Mouse (Mus musculus) limb, embryonic 11.5 days (tissue): Measurements from ENCODE around the gene Cers5. TPM values are rescaled to one million over a fixed set of nuclear protein-coding genes. Genes with fewer than 3 reads are reported as not detected.

ENCODE experiments used
- ATAC-seq: fragments of 200-750 bp; cut with Nextera tagmentation; 2 replicates; pipeline ENCODE4 v1.8.0; 2017; ENCODE audit warnings: low read depth; ENCODE audit not compliant: insufficient number of reproducible peaks, low FRiP score, low TSS enrichment
- DNase-seq: peaks from one replicate; pipeline ENCODE4 v3.0.0-alpha.2; 2015; ENCODE audit warnings: low spot score
- H3K27ac ChIP-seq: fragments of 300-500 bp; sonication (generic); replicated peaks from 2 replicates; pipeline ENCODE4 v1.5.1; 2014; ENCODE audit warnings: low read depth, mild to moderate bottlenecking, low read length
- H3K27me3 ChIP-seq: fragments of 300-500 bp; sonication (generic); 2 replicates; pipeline ENCODE4 v1.6.1; 2014; ENCODE audit warnings: mild to moderate bottlenecking, low read length, mixed read lengths; ENCODE audit not compliant: control insufficient read depth, insufficient read depth
- H3K36me3 ChIP-seq: fragments of 300-500 bp; sonication (generic); 2 replicates; pipeline ENCODE4 v1.6.1; 2014; ENCODE audit warnings: mild to moderate bottlenecking, low read length, moderate library complexity, mixed read lengths; ENCODE audit not compliant: control insufficient read depth, insufficient read depth
- H3K4me1 ChIP-seq: fragments of 300-500 bp; sonication (generic); 2 replicates; pipeline ENCODE4 v1.6.1; 2014; ENCODE audit warnings: low read length, mixed read lengths; ENCODE audit not compliant: control insufficient read depth, insufficient read depth
- H3K4me2 ChIP-seq: fragments of 300-500 bp; sonication (generic); 2 replicates; pipeline ENCODE4 v1.6.1; 2014; ENCODE audit warnings: low read depth, mild to moderate bottlenecking, moderate library complexity; ENCODE audit not compliant: severe bottlenecking
- H3K4me3 ChIP-seq: fragments of 300-500 bp; sonication (generic); 2 replicates; pipeline ENCODE4 v1.5.1; 2014; ENCODE audit warnings: low read depth, low read length
- H3K9ac ChIP-seq: fragments of 300-500 bp; sonication (generic); 2 replicates; pipeline ENCODE4 v1.6.1; 2014; ENCODE audit warnings: mild to moderate bottlenecking, low read length
- H3K9me3 ChIP-seq: fragments of 300-500 bp; sonication (generic); 2 replicates; pipeline ENCODE4 v1.6.1; 2016; ENCODE audit warnings: low read length; ENCODE audit not compliant: control insufficient read depth
- WGBS: fragments of 180-500 bp; shearing (Covaris S2); extraction: QIAGEN DNeasy Blood & Tissue Kit; methylation state at CpG from one replicate; pipeline ENCODE4 v1.1.7; 2014; 5-methylcytosine and 5-hydroxymethylcytosine counted together
- polyA plus RNA-seq: library from polyadenylated mRNA; unstranded; fragments of >200 nt; fragmentation: Nextera tagmentation; extraction: Ambion mirVana; gene quantifications from 2 replicates; pipeline ENCODE4 v1.2.1, GENCODE M21; 2014

Gene Cers5
- polyA plus RNA-seq, 1 experiment from 2014 or later = 75.3 TPM

GRCm38 (mm10) chr15:99778148-99778547 is 5.5 kb upstream of the Cers5 start:
- 32% methylated on average over 7 of the region's 7 CpGs for WGBS
- DNase-seq (no peak), ATAC-seq (no peak)
- Histone ChIP-seq H3K36me3 (peaks cover 9% of the 10 kb centered on the region), H3K4me3 (no peak overlapping the region), H3K4me1 (no peaks in the 10 kb centered on the region), H3K4me2 (no peak overlapping the region), H3K9me3 (no peaks in the 10 kb centered on the region), H3K9ac (no peak overlapping the region), H3K27me3 (no peaks in the 10 kb centered on the region), H3K27ac (no peak overlapping the region)

- H3K9me3 ChIP-seq = no peaks in the 10 kb centered on the region
- no peak overlapping the region for H3K9ac ChIP-seq
- no peaks in the 10 kb centered on the region for H3K27me3 ChIP-seq
- no peak overlapping the region for H3K4me3 ChIP-seq
- WGBS = 33% methylated on average over 3 of the region's 3 CpGs
- ATAC-seq = peak; percentile 32; the same call in 1 of the 2 replicates
- DNase-seq = no peak
- peaks cover 3% of the 10 kb centered on the region; the same call in 1 of the 2 replicates for H3K4me1 ChIP-seq
- no peaks in the 10 kb centered on the region for H3K36me3 ChIP-seq
- H3K4me2 ChIP-seq = no peak overlapping the region
- no peak overlapping the region for H3K27ac ChIP-seq
These were observed 240 bp upstream of the Cers5 start for GRCm38 (mm10) chr15:99772925-99773324.

DNA sequence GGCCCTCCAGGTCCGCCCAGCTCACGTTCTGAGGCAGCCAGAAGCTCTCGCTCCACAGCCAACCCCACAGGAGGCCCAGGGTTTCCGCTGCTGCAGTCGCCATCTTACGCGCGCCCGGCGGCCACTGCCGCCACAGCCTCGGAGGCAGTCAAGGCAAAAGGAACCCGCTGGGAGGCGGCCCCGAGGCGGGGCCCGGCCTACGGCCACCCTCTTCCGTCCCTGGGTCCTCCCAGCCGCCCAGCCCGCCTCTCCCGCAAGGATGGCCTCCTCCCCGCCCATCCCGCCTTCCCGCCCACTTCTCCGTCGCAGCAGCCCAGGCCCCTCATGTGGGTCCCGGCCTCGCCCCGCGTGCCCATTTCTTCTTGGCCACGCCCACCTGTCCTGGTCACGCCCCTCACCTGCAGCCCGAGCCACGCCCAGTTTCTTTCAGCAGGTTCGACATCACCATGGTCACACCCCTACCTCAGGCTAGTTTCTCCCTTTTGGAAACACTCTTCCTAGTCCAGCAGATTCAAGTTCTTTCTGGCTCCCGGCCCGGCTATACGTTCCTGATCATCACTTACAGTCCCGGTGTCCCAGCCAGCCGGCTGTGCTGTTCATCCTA is 306 bp downstream of the Cers5 start:
- peaks cover 3% of the 10 kb centered on the region; the same call in 1 of the 2 replicates for H3K4me1 ChIP-seq
- peak overlapping the region; percentile 94 for H3K27ac ChIP-seq
- peak overlapping the region; percentile 94 for H3K9ac ChIP-seq
- H3K9me3 ChIP-seq = no peaks in the 10 kb centered on the region
- WGBS = under 1% methylated on average over 37 of the region's 41 CpGs
- peak overlapping the region; percentile 81 for H3K4me2 ChIP-seq
- no peaks in the 10 kb centered on the region for H3K27me3 ChIP-seq
- H3K4me3 ChIP-seq = peak overlapping the region; percentile 71
- peak; percentile 95 for DNase-seq
- H3K36me3 ChIP-seq = no peaks in the 10 kb centered on the region
- ATAC-seq = peak; percentile 95

GRCm38 (mm10) chr15:99771601-99772276 is 946 bp downstream of the Cers5 start:
- Histone ChIP-seq H3K27me3 (no peaks in the 10 kb centered on the region), H3K36me3 (no peaks in the 10 kb centered on the region), H3K4me2 (peak overlapping the region; percentile 81), H3K4me1 (peaks cover 3% of the 10 kb centered on the region; the same call in 1 of the 2 replicates), H3K9me3 (no peaks in the 10 kb centered on the region), H3K4me3 (peak overlapping the region; percentile 71), H3K9ac (peak overlapping the region; percentile 94), H3K27ac (peak overlapping the region; percentile 94)
- WGBS = under 1% methylated on average over 54 of the region's 59 CpGs
- DNase-seq (peak; percentile 63), ATAC-seq (peak; percentile 42)

DNA sequence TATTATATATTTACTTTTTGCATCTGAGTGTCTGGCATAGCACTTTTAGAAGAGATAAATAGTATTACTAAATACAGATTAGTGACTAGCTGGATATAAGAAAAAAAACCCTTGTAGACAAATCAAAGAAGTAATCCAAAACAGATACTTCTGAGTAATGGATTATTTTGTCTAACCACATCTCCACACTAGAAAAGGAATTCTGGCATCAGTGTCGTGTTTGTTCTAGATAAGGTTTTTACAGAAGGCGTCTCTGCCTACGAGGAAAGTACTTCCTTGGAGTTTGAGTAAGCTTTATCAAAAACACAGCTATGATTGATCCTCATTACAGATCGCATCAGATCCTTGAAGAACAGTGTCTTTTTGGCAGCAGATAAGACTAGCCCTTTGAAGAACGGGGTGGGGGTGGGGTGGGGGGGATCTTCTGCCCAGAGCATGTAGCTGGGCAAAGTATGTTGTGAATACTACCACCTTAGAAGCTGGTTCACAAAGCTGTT is 1.6 kb downstream of the Cers5 start:
- H3K27me3 ChIP-seq = no peaks in the 10 kb centered on the region
- peak overlapping the region; percentile 94 for H3K9ac ChIP-seq
- DNase-seq (no peak), ATAC-seq (no peak)
- H3K4me3 ChIP-seq = peak overlapping the region; percentile 71
- H3K27ac ChIP-seq = no peak overlapping the region
- no peaks in the 10 kb centered on the region for H3K9me3 ChIP-seq
- 27% methylated on average over 5 of the region's 5 CpGs for WGBS
- peaks cover 3% of the 10 kb centered on the region; the same call in 1 of the 2 replicates for H3K4me1 ChIP-seq
- H3K36me3 ChIP-seq = no peaks in the 10 kb centered on the region
- H3K4me2 ChIP-seq = peak overlapping the region; percentile 81

- no peak for DNase-seq
- H3K4me3 ChIP-seq = no peak overlapping the region
- ATAC-seq = no peak
- no peak overlapping the region for H3K9ac ChIP-seq
- WGBS = 98% methylated on average over 1 of the region's 1 CpGs
- H3K4me2 ChIP-seq = no peak overlapping the region
- peaks cover 3% of the 10 kb centered on the region; the same call in 1 of the 2 replicates for H3K4me1 ChIP-seq
- no peaks in the 10 kb centered on the region for H3K9me3 ChIP-seq
- no peak overlapping the region for H3K27ac ChIP-seq
- H3K36me3 ChIP-seq = no peaks in the 10 kb centered on the region
- no peaks in the 10 kb centered on the region for H3K27me3 ChIP-seq
These were observed 3.9 kb downstream of the Cers5 start for GRCm38 (mm10) chr15:99768761-99769160.

DNA sequence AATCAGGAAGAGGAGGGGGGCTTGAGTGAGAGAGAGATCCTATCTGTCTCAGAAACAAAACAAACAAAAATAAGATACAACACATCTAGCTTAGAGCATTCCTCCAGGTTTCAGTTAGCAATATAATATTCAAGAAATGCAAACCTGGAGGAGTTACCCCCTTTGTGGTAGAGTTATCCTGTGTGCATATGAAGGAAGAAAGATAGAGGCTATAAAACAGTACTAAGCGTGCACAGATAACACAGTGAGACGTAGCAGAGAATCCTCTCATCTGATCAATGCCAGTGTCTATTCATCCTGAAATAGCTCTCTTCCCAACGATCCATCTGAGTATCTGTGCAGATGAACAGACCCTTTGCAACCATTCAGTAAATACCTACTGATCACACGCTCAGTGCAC is 5.2 kb downstream of the Cers5 start:
- Histone ChIP-seq H3K4me3 (no peak overlapping the region), H3K9ac (no peak overlapping the region), H3K9me3 (no peaks in the 10 kb centered on the region), H3K4me2 (no peak overlapping the region), H3K27me3 (no peaks in the 10 kb centered on the region), H3K27ac (no peak overlapping the region), H3K4me1 (peaks cover 3% of the 10 kb centered on the region; the same call in 1 of the 2 replicates), H3K36me3 (no peaks in the 10 kb centered on the region)
- 88% methylated on average over 4 of the region's 4 CpGs for WGBS
- ATAC-seq (no peak), DNase-seq (no peak)

DNA sequence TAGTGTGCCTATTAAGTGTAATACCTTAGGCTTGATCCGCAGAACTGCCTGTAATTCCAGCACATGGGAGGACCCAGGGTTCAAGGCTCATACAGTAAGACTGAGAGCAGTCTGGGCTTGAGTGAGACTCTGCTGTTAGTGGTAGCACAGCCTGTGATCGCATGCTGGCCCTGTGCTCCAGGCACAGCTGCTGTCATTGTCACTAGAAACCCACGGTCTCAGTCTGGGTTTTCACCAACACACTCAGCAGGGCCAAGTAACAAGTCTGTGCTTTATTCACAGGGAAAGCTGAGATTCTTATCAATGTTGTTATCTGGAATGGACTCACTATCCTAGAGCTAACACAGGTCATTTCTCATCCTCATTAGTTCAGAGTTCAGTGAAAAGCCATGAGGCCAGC is 18.5 kb downstream of the Cers5 start:
- Histone ChIP-seq H3K27me3 (no peaks in the 10 kb centered on the region), H3K36me3 (no peaks in the 10 kb centered on the region; the same call in 1 of the 2 replicates), H3K4me3 (no peak overlapping the region), H3K9me3 (no peaks in the 10 kb centered on the region), H3K4me1 (no peaks in the 10 kb centered on the region), H3K4me2 (no peak overlapping the region), H3K9ac (no peak overlapping the region), H3K27ac (no peak overlapping the region)
- 78% methylated on average over 3 of the region's 3 CpGs for WGBS
- no peak for ATAC-seq
- no peak for DNase-seq
